Mouse (Mus musculus): ENCODE results near the gene Rps6kb2.

The Rps6kb2 gene

GRCm38 (mm10) chr19:4162646-4163542 lies at the start of gene Rps6kb2:
TSS of gene Rps6kb2 (minus strand) at chr19:4163354.
- DNase-seq (ENCODE audit: low spot score) = peak; percentile 91

- no peak for DNase-seq (ENCODE audit: low spot score)
Measured at GRCm38 (mm10) chr19:4211891-4212588, 48.9 kb upstream of the Rps6kb2 start.

GRCm38 (mm10) chr19:4208563-4208962 lies 45.4 kb upstream of the Rps6kb2 start:
- no peak for DNase-seq (ENCODE audit: low spot score)

GRCm38 (mm10) chr19:4206971-4207370 lies 43.8 kb upstream of the Rps6kb2 start:
- DNase-seq (ENCODE audit: low spot score) = no peak

GRCm38 (mm10) chr19:4204889-4205288 lies 41.7 kb upstream of the Rps6kb2 start:
- DNase-seq (ENCODE audit: low spot score) = no peak

GRCm38 (mm10) chr19:4203604-4204326 lies 40.6 kb upstream of the Rps6kb2 start:
- no peak for DNase-seq (ENCODE audit: low spot score)

- DNase-seq (ENCODE audit: low spot score) = no peak
Measured at GRCm38 (mm10) chr19:4203148-4203547, 40.0 kb upstream of the Rps6kb2 start.

GRCm38 (mm10) chr19:4202149-4202548 lies 39.0 kb upstream of the Rps6kb2 start:
- no peak for DNase-seq (ENCODE audit: low spot score)

- peak; percentile 80 for DNase-seq (ENCODE audit: low spot score)
Measured at GRCm38 (mm10) chr19:4201291-4201909, 38.2 kb upstream of the Rps6kb2 start, which contains the start of gene Rad9a. TSS of gene Rad9a (minus strand) at chr19:4201662.

- no peak for DNase-seq (ENCODE audit: low spot score)
Measured at GRCm38 (mm10) chr19:4197180-4197579, 34.0 kb upstream of the Rps6kb2 start.

- DNase-seq (ENCODE audit: low spot score) = no peak
Measured at GRCm38 (mm10) chr19:4196548-4196947, 33.4 kb upstream of the Rps6kb2 start.

- DNase-seq (ENCODE audit: low spot score) = no peak
Measured at GRCm38 (mm10) chr19:4196048-4196447, 32.9 kb upstream of the Rps6kb2 start.

- no peak for DNase-seq (ENCODE audit: low spot score)
Measured at GRCm38 (mm10) chr19:4194776-4195650, 31.9 kb upstream of the Rps6kb2 start.

GRCm38 (mm10) chr19:4194021-4194724 lies 31.0 kb upstream of the Rps6kb2 start:
- no peak for DNase-seq (ENCODE audit: low spot score)

GRCm38 (mm10) chr19:4193129-4193528 lies 30.0 kb upstream of the Rps6kb2 start:
- DNase-seq (ENCODE audit: low spot score) = no peak

GRCm38 (mm10) chr19:4192251-4192985 lies 29.3 kb upstream of the Rps6kb2 start:
- DNase-seq (ENCODE audit: low spot score) = no peak

- DNase-seq (ENCODE audit: low spot score) = peak; percentile 91
Measured at GRCm38 (mm10) chr19:4191528-4192250, 28.5 kb upstream of the Rps6kb2 start, which contains the start of gene Ppp1ca. TSS of gene Ppp1ca (plus strand) at chr19:4192065.

- DNase-seq (ENCODE audit: low spot score) = no peak
Measured at GRCm38 (mm10) chr19:4190831-4191334, 27.7 kb upstream of the Rps6kb2 start, which contains the start of gene Tbc1d10c. TSS of gene Tbc1d10c (minus strand) at chr19:4191284.

Data from ovary, postnatal 10 days (tissue).